Mouse (Mus musculus) heart, postnatal 0 days (tissue): ENCODE measurements around the gene Fat2.

Experiments
- CTCF ChIP-seq: IDR thresholded peaks from 2 replicates; pipeline ENCODE4 v1.5.1; 2016; ENCODE audit warnings: antibody characterized with exemption, control low read depth, low read depth
- EP300 ChIP-seq: IDR thresholded peaks from 2 replicates; pipeline ENCODE4 v1.6.1; 2016; ENCODE audit warnings: antibody characterized with exemption, low read depth

GRCm38 (mm10) chr11:55216830-55217229 lies 119.5 kb downstream of the Fat2 start:
- TF ChIP-seq CTCF (no peak), EP300 (no peak)
